Mouse (Mus musculus): Measurements from ENCODE around the gene Sf3b3. TPM values are rescaled to one million over a fixed set of nuclear protein-coding genes. Genes with fewer than 3 reads are reported as not detected.
"Not testable (repeated sequence)": the region's sequence is repeated elsewhere in the genome, so short reads cannot be mapped to it uniquely, and the experiment has no call there.

The Sf3b3 gene
- total RNA-seq, 2 experiments from 2014 or later = 174 to 187 TPM

DNA sequence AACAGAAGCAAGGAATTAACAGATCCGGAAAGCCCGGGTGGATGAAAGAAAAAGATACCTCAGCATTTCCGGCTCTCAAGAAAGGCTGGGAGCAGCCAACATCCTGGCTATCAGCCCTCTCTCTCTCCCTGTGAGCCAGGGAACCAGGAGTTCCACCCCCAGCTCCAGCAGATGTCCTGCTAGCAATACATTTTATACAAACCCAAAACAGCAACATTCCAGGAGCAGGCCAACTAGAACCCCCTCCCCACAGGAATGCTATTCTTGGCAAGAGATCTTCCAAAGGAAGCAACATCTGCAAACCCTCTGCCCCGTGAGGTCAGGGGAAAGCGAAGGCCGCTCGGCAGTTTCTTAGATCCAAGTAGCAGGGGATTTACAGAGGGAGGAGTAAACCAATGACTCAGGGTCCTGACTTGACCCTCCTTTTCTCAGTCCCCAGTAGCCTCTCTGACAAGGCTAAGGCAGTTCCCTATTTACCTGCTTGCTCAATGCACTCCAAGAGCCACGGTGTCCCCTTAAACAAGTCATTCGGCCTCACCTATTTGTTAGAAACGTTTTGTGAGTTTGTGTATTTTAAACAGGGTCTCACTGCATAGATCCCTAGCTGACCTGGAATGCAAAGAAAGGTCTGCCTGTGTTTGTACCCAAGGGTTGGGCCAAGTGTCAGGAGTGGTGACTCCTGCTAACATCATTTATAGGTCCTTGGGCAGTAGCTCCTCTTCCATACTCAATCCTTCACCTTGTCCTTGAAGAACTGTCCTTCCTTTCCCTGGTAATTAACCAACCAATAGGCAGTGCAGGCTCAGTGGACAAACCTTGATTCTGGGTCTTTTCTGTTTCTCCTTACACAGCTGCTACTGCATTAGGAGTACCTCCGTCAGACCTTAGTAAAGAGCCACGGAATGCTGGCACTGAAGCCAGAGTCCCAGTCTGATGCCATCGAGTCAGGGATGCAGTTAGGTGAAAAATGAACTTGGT lies 37.8 kb downstream of the Sf3b3 start:
- ATAC-seq (replicated peaks; ENCODE audit: poor library complexity, severe bottlenecking) = no peak

DNA sequence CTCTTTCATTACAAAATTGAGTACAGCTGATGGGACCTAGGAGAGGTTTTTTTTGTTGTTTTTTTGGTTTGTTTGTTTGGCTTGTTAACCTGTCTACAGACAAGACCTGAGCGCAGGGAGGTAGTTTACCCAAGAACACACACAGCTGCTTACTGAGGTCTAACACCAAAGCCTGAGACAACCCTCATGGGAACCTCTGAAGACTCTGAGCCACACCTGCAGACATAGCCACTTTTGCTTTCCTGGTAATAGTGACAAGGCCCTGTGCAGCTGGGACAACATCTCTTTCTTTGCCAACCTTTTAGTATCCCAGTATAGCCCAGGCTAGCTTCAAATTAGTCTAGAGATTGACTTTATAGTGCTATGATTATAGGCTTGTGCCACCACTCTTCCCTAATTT lies 40.4 kb downstream of the Sf3b3 start:
- ATAC-seq (replicated peaks; ENCODE audit: poor library complexity, severe bottlenecking) = no peak

DNA sequence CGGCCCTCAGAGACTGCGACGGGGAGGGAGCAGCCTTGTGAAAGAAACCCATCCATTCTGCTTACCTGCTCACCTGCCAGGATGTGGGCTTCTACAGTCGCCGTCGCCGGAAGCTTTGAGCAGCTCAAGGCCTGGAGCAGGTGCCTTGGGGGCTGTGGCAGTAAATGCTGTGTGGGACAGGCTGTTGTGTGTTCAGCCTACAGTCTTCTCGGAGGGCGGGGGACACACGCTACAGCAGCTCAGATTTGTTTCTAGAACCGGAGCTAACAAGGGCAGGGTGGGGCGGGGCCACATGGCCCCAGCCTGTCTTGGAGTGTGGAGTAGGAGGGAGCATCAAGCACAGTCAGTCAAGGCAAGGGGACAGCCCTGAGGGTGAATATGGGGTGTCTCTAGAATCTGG lies 40.9 kb downstream of the Sf3b3 start, which contains the start of gene Il34:
Gene Il34 (minus strand): TSS at position 256 of the 400 bp plus-strand sequence.
- ATAC-seq (replicated peaks; ENCODE audit: poor library complexity, severe bottlenecking) = no peak

DNA sequence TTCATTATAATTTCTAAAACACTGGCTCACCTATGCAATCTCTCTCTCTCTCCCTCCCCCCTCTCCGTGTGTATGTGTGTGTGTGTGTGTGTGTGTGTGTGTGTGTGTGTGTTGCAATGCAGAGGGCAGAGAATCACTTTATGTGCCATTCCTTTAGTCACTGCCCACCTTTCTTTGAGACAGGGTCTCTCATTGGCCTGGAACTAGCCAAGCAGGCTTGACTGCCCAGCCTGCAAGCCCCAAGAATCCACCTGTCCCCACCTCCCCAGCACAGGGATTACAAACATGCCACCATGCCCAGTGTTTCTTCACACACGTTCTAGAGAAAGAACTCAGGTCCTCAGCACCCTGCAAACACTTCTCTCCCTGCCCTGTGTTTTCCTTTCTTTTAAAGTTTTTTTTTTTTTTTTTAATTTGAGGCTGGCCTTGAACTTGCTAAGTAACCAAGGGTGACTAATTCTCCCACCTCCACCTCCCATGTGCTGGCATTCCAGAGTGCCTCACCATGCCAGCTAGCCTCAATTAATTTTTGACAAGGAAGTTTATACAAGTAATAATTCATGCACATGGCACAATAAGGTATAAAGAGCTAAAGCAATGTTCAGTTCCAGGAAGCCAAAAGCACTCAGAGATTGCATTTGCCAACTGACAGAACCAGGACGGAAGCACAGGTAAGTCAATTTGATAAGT lies 41.6 kb downstream of the Sf3b3 start:
- no peak for ATAC-seq (replicated peaks; ENCODE audit: poor library complexity, severe bottlenecking)

DNA sequence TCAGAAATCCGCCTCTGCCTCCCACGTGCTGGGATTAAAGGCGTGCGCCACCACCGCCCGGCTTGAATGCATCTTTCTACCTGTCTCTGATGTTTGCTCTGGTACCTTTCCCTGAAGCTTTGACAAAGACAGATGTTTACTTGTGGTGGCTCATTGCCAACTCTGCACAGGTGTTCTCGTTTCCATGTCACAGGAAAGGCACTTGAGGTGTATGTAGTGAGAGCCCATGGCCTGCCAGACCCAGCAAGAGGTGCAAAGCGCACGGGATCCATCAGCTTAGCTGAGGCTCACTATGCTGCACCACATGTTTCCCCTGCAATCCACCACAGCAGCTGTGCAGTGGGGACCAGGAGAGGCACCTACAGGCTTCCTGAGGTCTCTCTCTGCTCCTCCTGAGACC lies 42.7 kb downstream of the Sf3b3 start:
- ATAC-seq (replicated peaks; ENCODE audit: poor library complexity, severe bottlenecking) = no peak

DNA sequence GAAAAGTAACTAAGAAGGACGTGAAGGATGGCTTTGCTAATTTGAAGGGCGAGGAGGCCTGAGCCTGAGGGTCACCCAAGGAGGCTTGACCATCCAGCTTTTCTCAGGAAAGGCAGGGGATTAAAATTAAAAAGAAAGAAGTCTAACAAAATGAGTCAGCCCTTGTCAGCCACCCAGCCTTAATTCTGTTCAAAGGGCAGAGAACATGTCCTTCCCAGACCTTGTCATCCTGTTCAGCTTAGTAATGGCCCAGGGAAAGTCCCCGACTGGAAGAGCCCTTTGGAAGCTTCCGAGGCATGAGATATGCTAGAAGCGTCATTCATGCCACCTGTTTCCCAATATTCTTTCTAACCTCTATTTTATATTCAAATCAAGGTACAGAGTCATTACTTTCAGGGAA lies 43.6 kb downstream of the Sf3b3 start:
- no peak for ATAC-seq (replicated peaks; ENCODE audit: poor library complexity, severe bottlenecking)

DNA sequence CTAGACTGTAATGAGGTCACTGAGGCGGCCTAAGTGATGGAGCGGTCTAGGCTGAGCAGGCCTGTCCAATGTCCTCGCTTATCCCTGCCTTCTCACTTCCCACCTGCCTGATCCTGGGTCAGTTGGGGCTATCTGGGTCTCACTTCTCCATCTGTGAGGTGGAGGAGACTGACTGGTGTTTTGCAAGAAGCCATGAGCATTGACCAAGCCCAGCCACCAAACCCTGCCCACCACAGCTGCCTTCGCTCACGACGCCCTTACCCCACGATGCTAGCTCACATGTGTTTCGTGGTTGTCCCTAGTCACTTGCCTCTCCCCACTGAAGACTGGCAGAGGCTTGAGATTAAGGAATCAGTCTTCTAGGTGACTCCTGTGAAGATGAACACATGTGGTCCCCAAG lies 49.5 kb downstream of the Sf3b3 start:
- peak; percentile 88 for ATAC-seq (replicated peaks; ENCODE audit: poor library complexity, severe bottlenecking)

DNA sequence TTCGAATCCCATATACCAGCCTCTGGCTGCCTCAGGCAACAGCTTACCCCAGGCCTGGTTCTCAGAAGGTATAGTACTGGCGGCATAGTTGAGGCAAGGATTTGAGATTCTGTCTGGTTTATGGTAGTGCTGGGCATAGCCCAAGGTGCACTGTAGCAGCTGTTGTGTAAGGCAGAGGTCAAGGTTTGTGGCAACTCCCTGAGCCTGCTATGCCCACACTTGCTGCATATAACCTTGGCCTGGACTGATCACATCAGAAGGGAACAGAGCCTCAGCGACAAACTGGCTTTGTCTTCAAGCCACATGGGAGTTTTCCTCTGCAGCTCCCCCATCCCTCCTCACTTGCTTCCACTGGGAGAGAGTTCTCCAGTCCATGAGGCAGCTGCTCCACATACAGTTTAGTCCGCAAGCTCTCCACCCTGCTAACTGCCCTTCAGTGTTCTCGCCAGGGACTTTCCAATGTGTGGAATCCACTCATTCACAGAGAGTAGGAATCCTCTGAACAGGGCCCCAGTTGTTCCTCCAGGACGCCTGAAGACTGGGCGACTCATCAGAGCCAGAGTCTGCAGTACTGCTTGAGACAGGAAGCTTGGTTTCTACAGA lies 52.1 kb downstream of the Sf3b3 start:
- ATAC-seq (replicated peaks; ENCODE audit: poor library complexity, severe bottlenecking) = no peak

DNA sequence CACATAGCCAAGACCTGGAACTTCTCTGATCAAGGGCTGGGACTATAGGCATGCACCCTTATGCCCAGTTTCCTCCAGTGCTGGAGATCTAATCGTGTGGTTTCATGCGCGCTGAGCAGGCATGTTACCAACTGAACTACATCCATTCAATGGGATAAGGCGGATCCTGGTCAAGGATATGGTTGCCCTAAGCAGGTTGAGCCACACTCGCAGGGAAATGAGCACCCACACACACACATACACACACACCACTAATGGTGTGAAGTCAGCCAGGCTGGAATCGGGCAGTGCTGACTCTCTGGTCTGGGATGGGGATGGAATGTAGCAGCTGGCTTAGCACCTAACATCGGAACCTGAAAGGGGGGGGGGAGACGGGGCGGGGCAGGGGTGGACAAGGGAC lies 52.7 kb downstream of the Sf3b3 start:
- no peak for ATAC-seq (replicated peaks; ENCODE audit: poor library complexity, severe bottlenecking)

DNA sequence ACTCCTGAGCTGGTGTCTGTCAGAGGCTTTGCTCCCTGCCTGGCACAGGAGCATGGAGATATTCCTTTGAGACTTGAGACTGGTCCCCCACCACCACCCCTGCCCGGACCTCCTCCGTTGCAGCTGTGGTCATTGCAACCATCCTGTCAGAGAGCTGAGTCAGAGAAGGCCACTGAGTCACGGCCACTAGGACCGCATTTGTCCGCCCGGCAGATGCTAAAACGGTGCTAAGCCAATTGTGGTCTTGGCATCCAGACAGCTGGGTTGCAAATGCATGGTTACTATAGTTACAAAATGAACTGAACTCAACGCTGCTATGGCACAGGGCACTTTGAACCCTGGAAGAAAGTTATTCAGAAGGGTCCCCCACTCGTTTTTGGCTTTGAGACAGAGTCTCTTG lies 53.1 kb downstream of the Sf3b3 start:
- no peak for ATAC-seq (replicated peaks; ENCODE audit: poor library complexity, severe bottlenecking)

DNA sequence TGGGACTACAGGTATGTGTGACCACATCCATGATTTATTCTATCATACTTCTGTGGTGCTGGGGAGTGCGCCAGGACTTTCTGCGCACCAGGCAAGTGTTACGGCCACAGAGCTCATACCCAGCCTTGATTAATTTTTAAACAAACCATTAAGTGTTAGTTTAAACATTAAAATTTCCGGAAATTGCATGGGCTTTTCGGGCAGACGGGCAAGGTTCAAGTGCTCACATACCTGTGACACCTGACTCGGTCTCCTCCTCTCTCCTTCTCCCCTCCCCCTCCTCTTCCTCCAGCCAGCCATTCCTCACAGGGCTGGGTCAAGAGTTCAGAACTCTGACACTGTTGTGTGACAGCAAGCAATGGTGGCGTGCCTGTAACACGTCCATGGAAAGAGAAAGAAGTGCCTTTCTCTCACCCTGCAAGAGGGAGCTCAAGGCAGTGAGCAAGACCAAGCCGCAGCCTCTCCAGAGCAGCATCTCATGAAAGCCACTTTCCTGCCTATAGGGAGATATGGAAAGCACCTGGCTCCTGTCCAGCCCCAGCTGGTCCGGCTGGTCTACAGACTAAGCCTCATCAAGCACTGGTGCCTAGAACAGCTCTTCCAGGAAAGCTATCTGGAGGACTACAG lies 53.9 kb downstream of the Sf3b3 start:
- no peak for ATAC-seq (replicated peaks; ENCODE audit: poor library complexity, severe bottlenecking)

DNA sequence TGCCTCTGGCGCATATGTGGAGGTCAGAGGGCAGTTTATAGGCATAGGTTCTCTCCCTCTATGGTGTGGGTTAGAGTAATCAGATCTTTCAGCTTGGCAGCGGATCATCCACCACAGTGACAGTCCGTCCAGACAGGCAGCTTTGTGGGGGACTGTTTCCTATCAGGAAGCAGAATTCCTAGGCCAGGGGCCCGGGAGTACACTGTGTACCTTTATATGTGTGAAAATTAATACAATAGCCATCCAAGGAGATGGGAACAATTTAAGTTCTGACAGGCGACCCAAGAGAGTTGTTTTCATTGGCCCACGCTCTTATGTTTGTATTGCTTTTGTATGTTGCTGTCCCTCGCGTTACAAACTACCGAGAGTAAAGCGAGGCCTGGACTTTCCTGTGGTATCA lies 55.4 kb downstream of the Sf3b3 start:
- no peak for ATAC-seq (replicated peaks; ENCODE audit: poor library complexity, severe bottlenecking)

DNA sequence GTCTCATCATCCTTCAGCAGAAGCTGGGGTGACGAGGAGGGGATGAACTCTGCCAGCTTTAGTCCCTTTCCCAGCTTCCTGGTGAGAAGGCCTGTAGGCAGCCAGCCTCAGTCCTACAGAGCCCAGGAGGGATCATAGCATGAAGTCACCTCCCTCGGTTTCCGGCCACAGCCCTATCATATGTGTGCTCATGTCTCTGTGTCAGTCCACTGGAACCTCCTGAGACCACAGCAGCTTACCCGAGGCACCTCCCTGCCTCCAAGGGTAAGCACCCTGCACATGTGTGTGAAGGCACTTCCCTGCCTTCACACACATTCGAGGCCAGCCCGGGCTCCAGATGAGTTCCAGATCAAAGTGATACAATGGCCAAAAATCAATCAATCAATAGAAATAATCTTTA lies 56.3 kb downstream of the Sf3b3 start:
- no peak for ATAC-seq (replicated peaks; ENCODE audit: poor library complexity, severe bottlenecking)

DNA sequence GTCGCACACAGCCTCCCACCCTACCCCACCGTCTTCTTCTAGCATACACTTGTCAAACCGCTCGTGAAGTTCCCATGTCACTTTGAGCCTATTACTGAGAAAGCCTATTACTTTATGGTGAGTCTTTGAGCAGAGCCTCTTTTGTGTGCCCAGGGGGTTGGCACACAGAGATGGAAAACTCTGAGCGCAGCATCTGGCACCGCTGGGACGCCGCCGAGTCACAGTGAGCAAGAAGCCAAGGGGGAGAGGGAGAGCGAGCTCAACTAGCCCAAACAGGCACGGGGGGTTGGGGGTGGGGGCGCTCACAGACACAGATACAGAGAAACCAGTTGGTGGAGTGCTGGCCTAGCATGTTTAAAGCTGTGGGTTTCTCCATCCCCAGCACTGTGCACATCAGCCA lies 57.0 kb downstream of the Sf3b3 start:
- no peak for ATAC-seq (replicated peaks; ENCODE audit: poor library complexity, severe bottlenecking)

DNA sequence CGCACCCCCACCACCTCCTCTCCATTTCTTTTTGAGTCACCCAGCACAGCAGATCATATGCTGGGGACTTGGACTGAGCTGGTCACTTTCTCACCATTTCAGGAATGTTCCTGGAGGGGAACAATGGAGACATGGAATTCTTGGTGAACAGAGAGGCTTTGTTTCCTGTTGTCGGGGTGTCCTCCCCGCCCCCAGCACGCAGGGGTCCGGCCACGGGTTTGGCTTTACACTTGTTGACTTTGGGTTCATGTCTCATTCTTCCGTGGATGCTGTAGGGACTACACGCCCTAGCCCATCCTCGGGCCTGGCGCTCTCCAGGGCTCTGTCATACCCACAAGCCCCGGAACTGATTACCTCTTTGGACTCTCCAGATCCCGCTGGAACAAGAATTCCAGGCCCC lies 57.6 kb downstream of the Sf3b3 start:
- no peak for ATAC-seq (replicated peaks; ENCODE audit: poor library complexity, severe bottlenecking)

DNA sequence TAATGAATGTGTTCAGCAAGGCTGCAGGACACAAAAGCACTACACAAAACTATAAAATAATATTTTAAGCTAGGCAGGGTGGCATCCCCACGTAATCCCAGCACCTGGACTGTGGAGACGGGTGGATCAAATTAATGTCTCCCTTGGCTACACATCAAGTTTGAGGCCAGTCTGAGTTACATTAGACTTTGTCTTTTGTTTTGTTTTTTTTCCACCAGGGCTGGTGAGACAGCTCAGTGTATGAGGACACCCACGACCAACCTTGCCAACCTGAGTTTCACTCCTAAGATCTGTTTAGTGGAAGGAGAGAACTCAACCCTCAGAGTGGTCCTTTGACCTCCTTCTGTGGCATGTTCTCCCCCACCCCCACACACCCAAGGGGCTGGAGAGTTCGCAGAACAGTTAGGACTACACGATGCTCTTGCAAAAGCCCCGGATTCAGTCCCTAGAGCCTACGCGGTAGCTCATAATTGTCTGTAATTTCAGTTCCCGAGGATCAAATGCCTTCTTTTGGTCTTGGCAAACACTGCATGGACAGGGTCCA lies 59.1 kb downstream of the Sf3b3 start:
- ATAC-seq (replicated peaks; ENCODE audit: poor library complexity, severe bottlenecking) = no peak

DNA sequence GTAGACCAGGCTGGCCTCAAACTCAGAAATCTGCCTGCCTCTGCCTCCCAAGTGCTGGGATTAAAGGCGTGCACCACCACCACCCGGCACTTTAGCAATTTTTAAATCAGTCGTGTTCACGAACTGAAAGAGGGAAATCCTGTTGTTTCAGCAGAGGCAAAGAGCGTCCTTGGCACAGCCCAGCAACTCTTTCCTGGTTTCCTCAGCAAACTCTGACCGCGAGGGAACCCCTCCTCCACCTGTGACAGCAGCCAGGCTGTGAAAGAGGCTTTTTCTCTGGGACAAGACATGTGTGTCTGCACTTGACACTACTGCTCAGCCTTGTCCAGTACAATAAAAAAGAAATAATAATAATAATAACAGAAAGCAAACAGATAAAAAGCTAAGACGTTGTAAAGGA lies 59.7 kb downstream of the Sf3b3 start:
- ATAC-seq (replicated peaks; ENCODE audit: poor library complexity, severe bottlenecking) = no peak

DNA sequence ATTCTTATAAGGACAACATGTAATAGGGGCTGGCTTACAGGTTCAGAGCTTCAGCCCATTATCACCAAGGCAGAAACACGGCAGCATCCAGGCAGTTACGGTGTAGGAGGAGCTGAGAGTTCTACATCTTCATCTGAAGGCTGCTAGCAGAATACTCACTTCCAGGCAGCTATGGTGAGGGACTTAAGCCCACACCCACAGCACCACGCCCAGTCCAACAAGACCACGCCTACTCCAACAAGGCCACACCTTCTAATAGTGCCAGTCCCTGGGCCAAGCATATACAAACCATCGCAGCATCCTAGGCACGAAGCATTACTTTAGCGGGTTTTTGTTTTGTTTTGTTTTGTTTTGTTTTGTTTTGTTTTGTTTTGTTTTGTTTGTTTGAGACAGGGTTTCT lies 60.1 kb downstream of the Sf3b3 start:
- not testable (repeated sequence) for ATAC-seq (replicated peaks; ENCODE audit: poor library complexity, severe bottlenecking)

DNA sequence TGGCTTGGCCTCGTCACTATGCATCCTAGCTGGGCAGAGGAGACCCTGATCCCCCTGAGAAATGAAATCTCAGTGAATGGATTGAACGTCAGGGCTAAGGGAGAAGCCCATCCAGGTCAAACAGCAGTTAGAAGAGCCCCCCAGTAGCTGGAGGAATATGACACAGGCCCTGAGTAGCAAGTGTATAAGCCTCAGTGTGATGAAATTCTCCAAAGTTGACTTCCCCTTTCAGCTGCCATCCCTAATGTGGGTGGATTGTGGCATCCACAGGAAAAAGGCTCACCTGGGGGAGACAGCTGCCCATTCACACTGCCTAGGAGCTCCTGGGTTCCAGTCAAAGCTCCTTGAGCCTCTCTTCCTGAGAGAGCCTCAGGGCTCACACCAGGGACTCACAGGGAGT lies 61.2 kb downstream of the Sf3b3 start:
- ATAC-seq (replicated peaks; ENCODE audit: poor library complexity, severe bottlenecking) = peak; percentile 81

DNA sequence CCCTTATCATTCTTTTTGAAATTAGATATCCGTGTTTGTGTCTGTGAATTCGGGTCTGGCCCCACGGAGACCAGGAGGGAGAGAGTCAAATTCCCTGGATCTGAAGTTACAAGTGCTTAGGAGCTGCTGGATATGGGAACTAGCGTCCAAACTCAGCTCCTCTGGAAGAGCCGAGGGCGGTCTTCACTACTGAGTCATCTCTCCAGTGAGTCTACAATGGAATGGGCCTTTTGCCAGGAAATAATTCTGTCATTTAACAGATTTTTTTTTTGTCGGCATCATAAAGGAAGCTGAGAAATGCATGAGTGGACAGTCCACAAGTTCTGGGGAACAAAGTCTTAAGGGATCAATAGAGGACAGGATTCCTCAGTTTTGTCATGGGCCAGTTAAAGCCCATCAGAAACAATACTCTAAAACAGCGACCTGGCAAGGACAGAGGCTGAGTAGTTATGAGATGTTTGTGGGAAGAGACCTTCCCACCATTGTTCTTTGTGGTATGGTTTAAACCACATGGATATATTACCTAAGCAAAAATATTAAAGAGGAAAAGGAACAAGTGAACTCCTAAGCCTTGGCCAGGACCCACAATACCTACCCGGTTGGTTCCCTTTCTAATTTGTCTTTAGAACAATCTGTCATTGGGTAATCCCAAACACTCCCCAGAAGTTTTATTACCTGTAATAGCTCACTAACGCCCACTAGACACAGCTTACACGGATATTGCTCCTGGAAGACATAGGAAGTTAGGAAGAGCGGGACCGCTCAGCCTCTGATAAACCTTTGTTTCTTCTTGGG lies 66.5 kb downstream of the Sf3b3 start:
- no peak for ATAC-seq (replicated peaks; ENCODE audit: poor library complexity, severe bottlenecking)
